Mouse (Mus musculus): ENCODE measurements around the gene Tedc1. TPM values are rescaled to one million over a fixed set of nuclear protein-coding genes. Genes with fewer than 3 reads are reported as not detected.

Tedc1 gene
- total RNA-seq (2023) = 1 to 10 TPM; 5.4 to 6.7 TPM

DNA sequence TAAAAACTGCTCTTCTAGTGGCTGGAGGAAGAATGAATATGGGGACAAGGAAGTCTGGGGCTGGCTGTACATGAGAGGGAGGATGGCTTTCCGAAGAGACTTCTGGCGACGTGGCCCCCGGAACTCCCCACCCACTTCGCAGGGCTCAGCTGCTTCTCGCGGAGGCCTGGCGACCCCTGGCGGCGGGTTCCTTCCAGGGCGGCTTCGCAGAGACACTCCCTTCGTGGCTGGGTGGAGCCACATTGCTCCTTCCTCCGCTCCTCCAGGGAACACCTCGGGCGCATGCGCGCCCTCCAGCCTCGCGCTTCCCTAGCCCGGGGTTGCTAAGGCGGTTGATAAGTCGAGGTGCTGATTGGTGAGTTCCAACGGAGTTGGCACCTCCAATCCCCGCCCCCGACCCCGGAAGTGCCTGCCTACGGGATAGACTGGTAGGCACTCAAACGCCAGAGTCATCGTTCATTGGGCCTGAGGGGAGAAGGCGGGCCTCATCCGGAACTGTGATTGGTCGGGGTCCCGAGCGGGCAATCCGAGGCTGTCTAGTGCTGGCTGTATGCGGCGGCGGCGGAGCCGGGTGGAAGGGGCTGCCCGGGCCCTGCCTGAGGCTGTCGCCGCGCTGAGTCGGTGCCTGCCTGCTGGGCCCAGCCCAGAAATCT, at the start of gene Tedc1:
Gene Tedc1 (plus strand): TSS at position 535 of the 653 bp plus-strand sequence.

DNA sequence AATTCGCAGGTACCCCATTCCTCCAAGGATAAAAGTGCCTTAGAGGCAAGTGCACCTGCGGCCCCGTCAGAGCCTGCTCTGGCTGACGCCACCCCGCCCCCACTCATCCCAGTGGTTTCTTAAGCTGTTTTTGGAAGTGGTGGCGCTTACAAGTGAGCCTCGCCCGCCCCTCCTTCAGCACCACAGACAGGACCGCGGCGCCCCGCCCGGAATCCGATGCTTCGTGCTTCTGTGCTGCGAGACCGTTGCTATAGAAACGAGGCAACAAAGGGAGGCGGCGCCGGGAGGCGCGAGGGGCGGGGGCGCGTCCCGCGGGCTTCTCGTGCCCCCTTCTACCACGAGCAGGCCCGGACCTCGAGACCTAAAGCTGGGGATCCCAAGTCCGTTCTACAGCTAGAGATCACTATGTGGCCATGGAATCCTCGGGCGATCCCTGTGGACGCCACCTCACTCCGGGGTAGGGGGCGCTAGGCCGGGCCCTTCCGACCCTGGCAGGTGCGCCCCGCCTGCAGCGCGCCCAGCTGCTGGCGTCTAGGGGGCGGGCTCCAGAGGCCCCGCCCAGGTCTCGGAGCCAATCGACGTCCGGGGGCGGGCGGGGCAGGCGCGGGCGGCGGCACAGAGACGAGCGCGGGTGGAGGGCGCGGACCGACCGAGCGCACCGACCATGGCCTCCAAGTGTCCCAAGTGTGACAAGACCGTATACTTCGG, 16.2 kb upstream of the Tedc1 start, which contains the start of gene Crip2:
Gene Crip2 (plus strand): TSS at position 329 of the 708 bp plus-strand sequence.

DNA sequence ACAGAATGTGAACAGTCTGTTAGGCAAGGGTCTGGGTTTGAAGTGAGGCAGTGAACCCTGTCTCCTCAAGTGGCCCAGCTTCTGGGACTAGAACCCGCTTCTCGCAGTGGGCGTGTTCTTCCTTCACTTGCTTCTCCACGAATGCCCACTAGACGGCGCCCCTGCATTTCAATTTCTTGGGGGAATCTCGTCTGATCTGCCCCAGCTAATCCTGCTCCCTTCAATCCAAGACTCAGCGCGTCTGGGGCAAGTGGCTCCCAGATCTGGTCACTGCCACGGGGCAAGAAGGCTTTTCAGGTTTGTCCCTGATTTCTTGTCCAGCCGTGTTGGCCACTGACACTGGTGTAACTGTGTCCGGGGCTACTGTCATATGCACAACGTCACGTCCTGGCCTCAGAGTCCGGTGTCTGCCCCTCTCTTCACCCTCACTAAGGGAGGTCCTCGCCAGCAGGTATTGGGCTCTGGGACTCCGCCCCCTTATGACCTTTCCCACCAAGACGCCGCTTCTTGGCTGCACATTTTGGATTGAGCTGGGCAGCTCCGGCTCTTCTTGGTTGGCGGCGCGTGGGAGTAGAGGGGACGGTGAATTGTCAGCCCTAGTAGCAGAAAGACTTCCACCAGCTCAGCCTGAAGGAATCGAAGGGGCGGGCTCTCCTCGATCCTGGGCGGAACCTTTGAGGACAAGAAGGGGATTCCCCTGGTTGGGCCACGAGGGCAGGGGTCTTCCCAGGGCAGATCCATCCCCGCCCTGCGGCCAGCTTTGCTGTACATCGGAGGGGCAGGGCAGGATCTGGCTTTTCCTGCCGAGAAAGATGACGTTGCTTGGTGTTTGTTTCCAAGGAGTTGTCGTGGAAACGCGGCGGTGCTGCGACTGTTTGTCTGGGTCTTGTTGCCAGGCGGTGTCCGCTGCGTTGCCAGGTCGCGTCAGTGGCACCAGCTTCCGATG, 9.8 kb upstream of the Tedc1 start, which contains the start of gene Crip1:
Gene Crip1 (plus strand): TSS at position 205 of the 946 bp plus-strand sequence.

DNA sequence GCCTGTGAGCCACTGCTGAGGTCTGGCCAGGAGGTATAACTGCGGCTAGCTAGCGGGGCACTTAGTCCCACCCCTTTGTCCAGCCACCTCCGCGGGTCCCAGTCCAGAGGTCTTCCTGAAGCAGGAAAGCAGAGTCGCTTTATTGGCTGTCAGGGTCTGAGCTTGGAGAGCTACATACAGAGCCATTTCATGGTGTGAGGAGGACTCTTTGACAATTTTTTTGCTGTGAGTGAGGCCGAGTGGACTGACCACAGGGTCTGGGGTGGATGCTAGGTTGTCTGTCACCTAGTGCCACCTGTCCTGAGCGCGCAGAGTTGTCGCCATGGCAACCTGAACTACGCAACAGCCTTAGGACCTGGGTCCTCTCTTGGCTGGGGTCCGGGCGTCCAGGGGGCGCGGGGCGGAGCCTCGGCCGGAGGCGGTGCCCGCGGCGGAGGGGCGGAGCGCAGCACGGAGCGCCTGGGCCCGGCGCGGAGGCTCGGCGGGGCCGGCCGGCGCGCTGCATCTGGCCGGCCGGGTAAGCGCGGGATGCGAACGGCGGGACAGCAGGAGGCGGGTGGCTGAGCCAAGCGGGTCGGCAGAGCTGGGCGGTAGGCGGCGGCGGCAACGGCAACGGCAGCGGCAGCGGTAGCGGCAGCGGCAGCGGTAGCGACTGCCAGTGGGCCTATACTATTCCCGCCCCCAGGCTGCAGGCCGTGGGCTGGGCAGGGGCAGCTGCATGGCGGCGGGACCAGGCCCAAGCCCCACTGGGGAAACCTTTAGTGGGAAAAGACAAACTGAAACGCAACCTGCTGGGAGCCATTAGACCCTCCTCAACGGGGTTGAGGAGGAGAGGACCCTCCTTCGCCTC, 29.4 kb downstream of the Tedc1 start, which contains the start of gene Tmem121:
Gene Tmem121 (plus strand): TSS at position 489 of the 850 bp plus-strand sequence.

Other genes with a start within 250 kb of the Tedc1 start
- gene Jag2, start 226.6 kb upstream of the Tedc1 start, total RNA-seq (2023) = 1 to 10 TPM; 3.6 to 4.5 TPM
- 10 to 100 TPM; 11.6 to 13.5 TPM for gene Nudt14, start 214.3 kb upstream of the Tedc1 start, total RNA-seq (2023)
- gene Btbd6, start 179.9 kb upstream of the Tedc1 start, total RNA-seq (2023) = 1 to 10 TPM; 3.8 to 4.5 TPM
- 100 to 1,000 TPM in 1 of 2 experiments, 10 to 100 TPM in 1; 93.0 to 106 TPM for gene Brf1, start 155.7 kb upstream of the Tedc1 start, total RNA-seq (2023)
- 100 to 1,000 TPM; 145 to 154 TPM for gene Pacs2, start 141.9 kb upstream of the Tedc1 start, total RNA-seq (2023)
- 1 to 10 TPM; 1.4 to 2.2 TPM for gene Tex22, start 81.9 kb upstream of the Tedc1 start, total RNA-seq (2023)
- 10 to 100 TPM; 40.3 to 40.7 TPM for gene Mta1, start 58.1 kb upstream of the Tedc1 start, total RNA-seq (2023)
- gene Crip2, start 16.2 kb upstream of the Tedc1 start, total RNA-seq (2023) = 10 to 100 TPM; 69.7 to 70.5 TPM
- 1,000 to 10,000 TPM; 2,128 to 2,165 TPM for gene Crip1, start 10.1 kb upstream of the Tedc1 start, total RNA-seq (2023)
- gene Tmem121, start 29.5 kb downstream of the Tedc1 start, total RNA-seq (2023) = not detected